Mouse (Mus musculus) layer of hippocampus, postnatal 14 days (tissue): ENCODE data around the gene Tab3. TPM values are rescaled to one million over a fixed set of nuclear protein-coding genes. Genes with fewer than 3 reads are reported as not detected.

ENCODE experiments used
- DNase-seq, 2 experiments: peaks; one replicate each; pipeline ENCODE4 v3.0.0; 2021 to 2022; ENCODE audit warnings: low spot score in 2 of 2, mixed read lengths in 1 of 2
- long read RNA-seq, 2 experiments: library from polyadenylated mRNA; stranded (forward); transcript quantifications; one replicate each; pipeline ENCODE4 v2.0.0; 2021
- microRNA-seq, 2 experiments: library from miRNA; unstranded; fragments of <30 nt; microRNA quantifications; one replicate each; pipeline ENCODE4 v1.2.0; 2021
- total RNA-seq, 2 experiments: library from RNA; stranded (reverse); gene quantifications; 2 replicates each; pipeline ENCODE4 v1.2.3; 2021

Tab3 gene
- 10 to 100 TPM; 15.2 to 15.6 TPM for total RNA-seq
- long read RNA-seq, experiment 1, partial matches to known transcripts = 1 of 1 reads
- long read RNA-seq, experiment 1, other reads (novel, unspliced or antisense) = 0 of 1 reads
- long read RNA-seq, experiment 2 = 0 reads

GRCm38 (mm10) chrX:85573532-85574181, at the start of gene Tab3:
Gene Tab3, plus strand, starts transcription at chrX:85574022.
- DNase-seq = peak; percentile 88 to 91

- no peak for DNase-seq
These were observed 48.3 kb upstream of the Tab3 start for GRCm38 (mm10) chrX:85525545-85525944.

- DNase-seq = no peak
These were observed 47.4 kb upstream of the Tab3 start for GRCm38 (mm10) chrX:85526263-85527019.

GRCm38 (mm10) chrX:85558931-85559330, 14.9 kb upstream of the Tab3 start:
- DNase-seq = no peak

GRCm38 (mm10) chrX:85566256-85566655, 7.6 kb upstream of the Tab3 start:
- DNase-seq = no peak

GRCm38 (mm10) chrX:85574182-85574541, 340 bp downstream of the Tab3 start:
- DNase-seq = no peak

- no peak for DNase-seq
These were observed 2.5 kb downstream of the Tab3 start for GRCm38 (mm10) chrX:85576310-85576709.

- DNase-seq = no peak
These were observed 6.9 kb downstream of the Tab3 start for GRCm38 (mm10) chrX:85580768-85581167.

- DNase-seq = no peak
These were observed 8.7 kb downstream of the Tab3 start for GRCm38 (mm10) chrX:85582517-85582916.

- no peak for DNase-seq
These were observed 11.8 kb downstream of the Tab3 start for GRCm38 (mm10) chrX:85585575-85585974.

GRCm38 (mm10) chrX:85614701-85615100, 40.9 kb downstream of the Tab3 start:
- DNase-seq = no peak

GRCm38 (mm10) chrX:85646204-85646777, 72.5 kb downstream of the Tab3 start:
- DNase-seq = peak; percentile 2 to 67

- peak; percentile 27 to 66 for DNase-seq
These were observed 103.0 kb downstream of the Tab3 start for GRCm38 (mm10) chrX:85676808-85677207.

- DNase-seq = no peak
These were observed 108.3 kb downstream of the Tab3 start for GRCm38 (mm10) chrX:85682125-85682524.

- no peak for DNase-seq
These were observed 109.9 kb downstream of the Tab3 start for GRCm38 (mm10) chrX:85683723-85684122.

Small RNA genes within 50 kb of the gene (microRNA-seq; reads per million reads assigned to microRNA genes)
- 0 reads per million in 2 experiments for gene Gm44378

Other genes with a start within 250 kb of the Tab3 start
- gene Gk, start 202.8 kb downstream of the Tab3 start, total RNA-seq = 10 to 100 TPM; 25.6 to 32.5 TPM